Mouse (Mus musculus): Measurements from ENCODE around the gene C130050O18Rik.

DNA sequence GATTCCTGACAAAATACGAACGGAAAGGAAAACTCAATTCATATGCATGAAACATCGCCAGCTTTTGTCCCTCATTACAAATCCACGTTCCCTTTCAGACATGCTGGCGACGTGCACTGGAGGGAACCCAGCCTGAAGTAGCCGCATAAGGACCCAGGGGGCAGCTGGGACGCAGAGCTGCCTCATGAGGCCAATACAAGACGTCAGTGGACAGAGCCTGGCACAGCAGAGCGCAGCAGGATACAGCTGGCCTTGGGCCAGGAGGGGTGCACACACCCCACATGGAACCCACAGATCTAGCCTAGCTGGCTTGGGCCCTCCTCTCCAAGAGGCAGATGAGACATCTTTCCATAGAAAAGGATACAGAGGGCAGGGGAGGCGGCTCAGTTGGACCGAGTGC is 33.4 kb downstream of the C130050O18Rik start:
- no peak for TF ChIP-seq CTCF (IDR thresholded peaks at IDR 0.05; ENCODE audit: extremely low read depth, insufficient read depth, insufficient read length, insufficient replicate concordance)
- no peak for TF ChIP-seq POLR2A (IDR thresholded peaks at IDR 0.05; ENCODE audit: low read depth, low read length)
